Mouse (Mus musculus): Measurements from ENCODE around the gene Evi5. TPM values are rescaled to one million over a fixed set of nuclear protein-coding genes. Genes with fewer than 3 reads are reported as not detected.
A peak's percentile ranks its signal among the peaks of the same experiment; 100 is the strongest.

The Evi5 gene
- polyA plus RNA-seq, 1 experiment from 2014 or later = 58.5 TPM

DNA sequence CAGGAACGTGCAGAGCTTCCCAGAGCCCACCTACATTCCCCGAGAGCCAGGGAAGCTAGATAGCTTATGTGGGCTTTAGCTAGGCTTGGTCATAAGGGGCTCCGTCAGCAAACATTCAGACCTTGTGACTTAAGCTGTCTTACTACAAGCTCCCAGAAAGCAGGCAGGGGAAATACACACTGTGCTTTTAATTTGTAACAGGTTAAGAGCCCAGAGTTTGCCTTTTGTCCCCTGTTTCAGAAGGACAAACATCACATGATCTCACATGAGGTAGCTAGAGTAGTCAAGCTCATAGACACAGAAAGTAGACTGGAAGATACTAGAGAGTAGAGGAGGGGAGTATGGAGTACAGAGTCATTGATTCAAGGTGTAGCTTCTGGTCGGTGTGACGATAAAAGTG lies 5.8 kb upstream of the Evi5 start:
- no peaks in the 10 kb centered on the region for H3K4me1 ChIP-seq (ENCODE audit: control insufficient read depth, insufficient read depth, low read length)
- H3K9ac ChIP-seq (ENCODE audit: low read depth, low read length) = no peak overlapping the region
- DNase-seq (ENCODE audit: low spot score) (no peak), ATAC-seq (ENCODE audit: low read depth) (no peak)
- H3K4me3 ChIP-seq (ENCODE audit: low read depth, low read length) = no peak overlapping the region
- H3K27me3 ChIP-seq (replicated peaks; ENCODE audit: control insufficient read depth, insufficient read depth, low read length) = no peaks in the 10 kb centered on the region
- H3K4me2 ChIP-seq (ENCODE audit: low read depth, low read length) = no peak overlapping the region
- WGBS = 73% methylated on average over 5 of the region's 5 CpGs
- H3K9me3 ChIP-seq (ENCODE audit: control insufficient read depth, low read length) = no peaks in the 10 kb centered on the region
- H3K36me3 ChIP-seq (ENCODE audit: control insufficient read depth, insufficient read depth, low read length) = no peaks in the 10 kb centered on the region
- H3K27ac ChIP-seq (replicated peaks; ENCODE audit: low read depth, low read length) = no peak overlapping the region

GRCm38 (mm10) chr5:107877053-107877452 lies 2.1 kb upstream of the Evi5 start:
- 90% methylated on average over 1 of the region's 1 CpGs for WGBS
- ATAC-seq (ENCODE audit: low read depth) (no peak), DNase-seq (ENCODE audit: low spot score) (no peak)
- Histone ChIP-seq H3K4me2 (ENCODE audit: low read depth, low read length) (no peak overlapping the region), H3K4me1 (ENCODE audit: control insufficient read depth, insufficient read depth, low read length) (no peaks in the 10 kb centered on the region), H3K27ac (replicated peaks; ENCODE audit: low read depth, low read length) (no peak overlapping the region), H3K36me3 (ENCODE audit: control insufficient read depth, insufficient read depth, low read length) (no peaks in the 10 kb centered on the region), H3K9ac (ENCODE audit: low read depth, low read length) (no peak overlapping the region), H3K9me3 (ENCODE audit: control insufficient read depth, low read length) (no peaks in the 10 kb centered on the region), H3K4me3 (ENCODE audit: low read depth, low read length) (no peak overlapping the region), H3K27me3 (replicated peaks; ENCODE audit: control insufficient read depth, insufficient read depth, low read length) (no peaks in the 10 kb centered on the region)

DNA sequence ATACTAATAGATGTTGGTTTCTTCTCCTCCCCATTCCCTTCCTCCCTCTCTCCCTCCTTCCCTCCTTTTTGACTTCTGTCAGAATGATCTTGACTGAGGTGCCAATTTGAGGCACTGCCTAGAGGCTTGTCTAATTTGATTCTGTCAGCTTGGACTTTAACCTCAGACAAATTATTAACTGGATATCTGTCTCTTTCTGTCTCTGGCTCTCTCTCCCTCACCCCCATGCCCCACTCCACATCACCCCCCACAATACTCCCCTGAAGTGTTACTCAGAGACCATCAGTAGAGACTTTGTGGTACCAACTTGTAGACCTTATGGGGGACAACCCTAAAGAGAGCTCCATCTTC lies 329 bp upstream of the Evi5 start:
- H3K27me3 ChIP-seq (replicated peaks; ENCODE audit: control insufficient read depth, insufficient read depth, low read length) = no peaks in the 10 kb centered on the region
- H3K4me3 ChIP-seq (ENCODE audit: low read depth, low read length) = no peak overlapping the region
- no peak overlapping the region for H3K27ac ChIP-seq (replicated peaks; ENCODE audit: low read depth, low read length)
- no peaks in the 10 kb centered on the region for H3K36me3 ChIP-seq (ENCODE audit: control insufficient read depth, insufficient read depth, low read length)
- H3K4me1 ChIP-seq (ENCODE audit: control insufficient read depth, insufficient read depth, low read length) = no peaks in the 10 kb centered on the region
- ATAC-seq (ENCODE audit: low read depth) (no peak), DNase-seq (ENCODE audit: low spot score) (no peak)
- H3K9ac ChIP-seq (ENCODE audit: low read depth, low read length) = no peak overlapping the region
- H3K4me2 ChIP-seq (ENCODE audit: low read depth, low read length) = no peak overlapping the region
- H3K9me3 ChIP-seq (ENCODE audit: control insufficient read depth, low read length) = no peaks in the 10 kb centered on the region

- no peak overlapping the region for H3K4me3 ChIP-seq (ENCODE audit: low read depth, low read length)
- H3K4me2 ChIP-seq (ENCODE audit: low read depth, low read length) = no peak overlapping the region
- no peaks in the 10 kb centered on the region for H3K27me3 ChIP-seq (replicated peaks; ENCODE audit: control insufficient read depth, insufficient read depth, low read length)
- H3K9me3 ChIP-seq (ENCODE audit: control insufficient read depth, low read length) = no peaks in the 10 kb centered on the region
- H3K4me1 ChIP-seq (ENCODE audit: control insufficient read depth, insufficient read depth, low read length) = no peaks in the 10 kb centered on the region
- ATAC-seq (ENCODE audit: low read depth) = no peak
- DNase-seq (ENCODE audit: low spot score) = peak; percentile 29
- 72% methylated on average over 7 of the region's 7 CpGs for WGBS
- no peaks in the 10 kb centered on the region for H3K36me3 ChIP-seq (ENCODE audit: control insufficient read depth, insufficient read depth, low read length)
- H3K27ac ChIP-seq (replicated peaks; ENCODE audit: low read depth, low read length) = no peak overlapping the region; the same call in 1 of the 2 replicates
- H3K9ac ChIP-seq (ENCODE audit: low read depth, low read length) = no peak overlapping the region
Observed at GRCm38 (mm10) chr5:107873886-107874302, 1.0 kb downstream of the Evi5 start.

- no peaks in the 10 kb centered on the region for H3K27me3 ChIP-seq (replicated peaks; ENCODE audit: control insufficient read depth, insufficient read depth, low read length)
Observed at GRCm38 (mm10) chr5:107873330-107873729, 1.6 kb downstream of the Evi5 start.

GRCm38 (mm10) chr5:107869701-107870100 lies 5.2 kb downstream of the Evi5 start:
- Histone ChIP-seq H3K36me3 (ENCODE audit: control insufficient read depth, insufficient read depth, low read length) (no peaks in the 10 kb centered on the region), H3K27ac (replicated peaks; ENCODE audit: low read depth, low read length) (no peak overlapping the region), H3K27me3 (replicated peaks; ENCODE audit: control insufficient read depth, insufficient read depth, low read length) (no peaks in the 10 kb centered on the region), H3K4me1 (ENCODE audit: control insufficient read depth, insufficient read depth, low read length) (peaks cover 4% of the 10 kb centered on the region; the same call in 1 of the 2 replicates), H3K4me2 (ENCODE audit: low read depth, low read length) (peak overlapping the region; percentile 64), H3K9ac (ENCODE audit: low read depth, low read length) (no peak overlapping the region), H3K4me3 (ENCODE audit: low read depth, low read length) (no peak overlapping the region), H3K9me3 (ENCODE audit: control insufficient read depth, low read length) (no peaks in the 10 kb centered on the region)
- WGBS = 54% methylated on average over 2 of the region's 2 CpGs
- ATAC-seq (ENCODE audit: low read depth) (no peak), DNase-seq (ENCODE audit: low spot score) (no peak)

More at GRCm38 (mm10) chr5:107873330-107873729, 1.6 kb downstream of the Evi5 start:
- no peak for ATAC-seq (ENCODE audit: low read depth)
- Histone ChIP-seq H3K36me3 (ENCODE audit: control insufficient read depth, insufficient read depth, low read length) (no peaks in the 10 kb centered on the region), H3K9ac (ENCODE audit: low read depth, low read length) (no peak overlapping the region), H3K4me2 (ENCODE audit: low read depth, low read length) (no peak overlapping the region), H3K9me3 (ENCODE audit: control insufficient read depth, low read length) (no peaks in the 10 kb centered on the region), H3K4me1 (ENCODE audit: control insufficient read depth, insufficient read depth, low read length) (no peaks in the 10 kb centered on the region), H3K4me3 (ENCODE audit: low read depth, low read length) (no peak overlapping the region), H3K27ac (replicated peaks; ENCODE audit: low read depth, low read length) (no peak overlapping the region)
- WGBS = 84% methylated on average over 6 of the region's 6 CpGs
- no peak for DNase-seq (ENCODE audit: low spot score)

- Histone ChIP-seq H3K9ac (ENCODE audit: low read depth, low read length) (peak overlapping the region; percentile 95), H3K4me1 (ENCODE audit: control insufficient read depth, insufficient read depth, low read length) (peaks cover 4% of the 10 kb centered on the region; the same call in 1 of the 2 replicates), H3K27me3 (replicated peaks; ENCODE audit: control insufficient read depth, insufficient read depth, low read length) (no peaks in the 10 kb centered on the region), H3K4me3 (ENCODE audit: low read depth, low read length) (peak overlapping the region; percentile 88), H3K27ac (replicated peaks; ENCODE audit: low read depth, low read length) (peak overlapping the region; percentile 95), H3K36me3 (ENCODE audit: control insufficient read depth, insufficient read depth, low read length) (no peaks in the 10 kb centered on the region), H3K4me2 (ENCODE audit: low read depth, low read length) (peak overlapping the region; percentile 64), H3K9me3 (ENCODE audit: control insufficient read depth, low read length) (no peaks in the 10 kb centered on the region)
- peak; percentile 98 for DNase-seq (ENCODE audit: low spot score)
- peak; percentile 99 for ATAC-seq (ENCODE audit: low read depth)
- under 1% methylated on average over 24 of the region's 58 CpGs for whole genome bisulfite sequencing
Observed at GRCm38 (mm10) chr5:107868905-107869424, 5.9 kb downstream of the Evi5 start.

DNA sequence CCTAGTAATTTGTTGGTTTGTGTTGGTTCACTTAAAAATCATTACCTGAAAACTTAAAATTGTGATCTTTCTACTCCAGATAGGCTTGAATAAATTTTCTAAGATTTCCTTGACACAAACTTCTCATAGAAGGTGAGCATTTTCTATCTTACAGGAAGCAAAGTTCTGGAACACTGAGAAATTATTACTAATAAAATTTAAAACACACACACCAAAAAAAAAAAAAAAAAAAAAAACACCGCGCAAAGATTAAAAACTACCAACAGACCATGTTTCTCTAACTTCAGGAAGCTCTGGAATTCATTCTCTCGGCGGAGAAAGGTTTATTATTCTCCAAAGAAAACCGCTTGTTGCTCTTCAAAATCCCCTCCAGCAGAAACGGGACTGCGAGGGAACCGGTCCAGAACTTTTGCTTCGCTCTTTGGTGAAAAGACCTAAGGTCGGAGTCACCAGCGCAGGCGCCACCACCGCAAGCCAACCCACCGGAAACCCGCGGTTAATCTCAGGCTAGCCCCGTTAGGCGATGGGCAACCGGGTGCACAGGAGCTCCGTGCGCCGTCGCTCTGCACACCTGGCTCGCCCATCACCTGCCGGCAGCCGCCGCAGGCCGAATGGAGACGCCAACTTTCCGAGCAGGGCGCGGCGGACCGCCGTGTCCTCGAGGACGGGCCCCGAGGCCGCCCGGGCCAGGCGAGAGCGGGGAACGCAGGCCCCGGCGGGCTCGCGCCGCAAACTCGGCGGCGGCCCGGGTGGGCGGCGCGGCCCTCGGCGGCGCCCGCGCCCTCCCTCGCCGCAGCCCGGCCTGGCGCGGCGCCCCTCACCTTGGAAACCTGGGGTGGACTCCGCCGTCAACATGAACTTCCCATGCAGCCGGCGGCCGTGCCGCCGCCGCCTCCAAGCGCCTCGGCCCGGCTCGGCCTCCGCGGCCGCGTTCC lies 6.7 kb downstream of the Evi5 start:
- H3K27me3 ChIP-seq (replicated peaks; ENCODE audit: control insufficient read depth, insufficient read depth, low read length) = no peaks in the 10 kb centered on the region
- H3K9ac ChIP-seq (ENCODE audit: low read depth, low read length) = peak overlapping the region; percentile 95
- peak; percentile 69 for DNase-seq (ENCODE audit: low spot score)
- peak; percentile 73 for ATAC-seq (ENCODE audit: low read depth)
- no peaks in the 10 kb centered on the region for H3K9me3 ChIP-seq (ENCODE audit: control insufficient read depth, low read length)
- no peaks in the 10 kb centered on the region for H3K36me3 ChIP-seq (ENCODE audit: control insufficient read depth, insufficient read depth, low read length)
- H3K4me1 ChIP-seq (ENCODE audit: control insufficient read depth, insufficient read depth, low read length) = peaks cover 4% of the 10 kb centered on the region; the same call in 1 of the 2 replicates
- H3K4me3 ChIP-seq (ENCODE audit: low read depth, low read length) = peak overlapping the region; percentile 88
- H3K27ac ChIP-seq (replicated peaks; ENCODE audit: low read depth, low read length) = peak overlapping the region; percentile 95
- under 1% methylated on average over 20 of the region's 82 CpGs for WGBS
- peak overlapping the region; percentile 64 for H3K4me2 ChIP-seq (ENCODE audit: low read depth, low read length)

All from embryonic facial prominence, embryonic 14.5 days (tissue).